Mouse (Mus musculus): Measurements from ENCODE around the gene Cmtm6.

Gene Cmtm6

GRCm38 (mm10) chr9:114729911-114730805 lies 758 bp upstream of the Cmtm6 start:
- DNase-seq (ENCODE audit: low spot score), result peak; percentile 15

GRCm38 (mm10) chr9:114731871-114732682 lies 1.2 kb downstream of the Cmtm6 start:
- peak; percentile 5 for DNase-seq (ENCODE audit: low spot score)

- no peak for DNase-seq (ENCODE audit: low spot score)
Measured at GRCm38 (mm10) chr9:114733238-114733637, 2.3 kb downstream of the Cmtm6 start.

- DNase-seq (ENCODE audit: low spot score), result peak; percentile 35
Measured at GRCm38 (mm10) chr9:114736442-114736841, 5.5 kb downstream of the Cmtm6 start.

GRCm38 (mm10) chr9:114740336-114740735 lies 9.4 kb downstream of the Cmtm6 start:
- DNase-seq (ENCODE audit: low spot score), result no peak

- no peak for DNase-seq (ENCODE audit: low spot score)
Measured at GRCm38 (mm10) chr9:114742731-114743130, 11.8 kb downstream of the Cmtm6 start.

- no peak for DNase-seq (ENCODE audit: low spot score)
Measured at GRCm38 (mm10) chr9:114745163-114745562, 14.2 kb downstream of the Cmtm6 start.

- no peak for DNase-seq (ENCODE audit: low spot score)
Measured at GRCm38 (mm10) chr9:114745654-114746053, 14.7 kb downstream of the Cmtm6 start.

GRCm38 (mm10) chr9:114747012-114747411 lies 16.1 kb downstream of the Cmtm6 start:
- DNase-seq (ENCODE audit: low spot score), result no peak

- DNase-seq (ENCODE audit: low spot score), result no peak
Measured at GRCm38 (mm10) chr9:114747466-114747865, 16.6 kb downstream of the Cmtm6 start.

GRCm38 (mm10) chr9:114751582-114751981 lies 20.7 kb downstream of the Cmtm6 start:
- DNase-seq (ENCODE audit: low spot score), result no peak

GRCm38 (mm10) chr9:114752311-114752710 lies 21.4 kb downstream of the Cmtm6 start:
- no peak for DNase-seq (ENCODE audit: low spot score)

GRCm38 (mm10) chr9:114752863-114753484 lies 22.1 kb downstream of the Cmtm6 start:
- DNase-seq (ENCODE audit: low spot score), result peak; percentile 89

GRCm38 (mm10) chr9:114758272-114758671 lies 27.4 kb downstream of the Cmtm6 start:
- no peak for DNase-seq (ENCODE audit: low spot score)

GRCm38 (mm10) chr9:114758801-114759200 lies 27.9 kb downstream of the Cmtm6 start:
- DNase-seq (ENCODE audit: low spot score), result no peak

GRCm38 (mm10) chr9:114759886-114760285 lies 29.0 kb downstream of the Cmtm6 start:
- DNase-seq (ENCODE audit: low spot score), result no peak

GRCm38 (mm10) chr9:114760353-114760752 lies 29.4 kb downstream of the Cmtm6 start:
- no peak for DNase-seq (ENCODE audit: low spot score)

- DNase-seq (ENCODE audit: low spot score), result no peak
Measured at GRCm38 (mm10) chr9:114761848-114762247, 30.9 kb downstream of the Cmtm6 start.

- DNase-seq (ENCODE audit: low spot score), result peak; percentile 78
Measured at GRCm38 (mm10) chr9:114763341-114763740, 32.4 kb downstream of the Cmtm6 start.

GRCm38 (mm10) chr9:114767030-114767429 lies 36.1 kb downstream of the Cmtm6 start:
- DNase-seq (ENCODE audit: low spot score), result no peak

- DNase-seq (ENCODE audit: low spot score), result peak; percentile 23
Measured at GRCm38 (mm10) chr9:114767507-114767906, 36.6 kb downstream of the Cmtm6 start.

GRCm38 (mm10) chr9:114768066-114768465 lies 37.1 kb downstream of the Cmtm6 start:
- no peak for DNase-seq (ENCODE audit: low spot score)
